Mouse (Mus musculus) CD4-positive, CD25-positive, alpha-beta regulatory T cell, adult 4 months (primary cell): ENCODE data around the gene Svop. TPM values are rescaled to one million over a fixed set of nuclear protein-coding genes. Genes with fewer than 3 reads are reported as not detected.

Experiments used
- ATAC-seq: one replicate; pipeline ENCODE4 v1.8.0; 2017
- polyA plus RNA-seq, 2 experiments: library from polyadenylated mRNA; unstranded; fragments of 100-300 nt; shearing (Covaris generic); gene quantifications; one replicate each; pipeline ENCODE4 v1.2.1; 2017

Svop gene
- not detected for polyA plus RNA-seq

GRCm38 (mm10) chr5:114091057-114091807 is at the start of gene Svop:
TSS of gene Svop (minus strand) at chr5:114091570.
- no peak for ATAC-seq

- ATAC-seq, result no peak
These were observed 47.8 kb upstream of the Svop start for GRCm38 (mm10) chr5:114139175-114139574.

- ATAC-seq, result no peak
These were observed 47.2 kb upstream of the Svop start for GRCm38 (mm10) chr5:114138277-114139164.

- ATAC-seq, result no peak
These were observed 46.3 kb upstream of the Svop start for GRCm38 (mm10) chr5:114137481-114138276.

- ATAC-seq, result peak; percentile 21
These were observed 44.1 kb upstream of the Svop start for GRCm38 (mm10) chr5:114135516-114135915.

GRCm38 (mm10) chr5:114134091-114134534 is 42.7 kb upstream of the Svop start:
- ATAC-seq, result no peak

GRCm38 (mm10) chr5:114132841-114133240 is 41.5 kb upstream of the Svop start:
- ATAC-seq, result no peak

GRCm38 (mm10) chr5:114131521-114131840 is 40.1 kb upstream of the Svop start:
- peak; percentile 46 for ATAC-seq

GRCm38 (mm10) chr5:114130698-114131520 is 39.5 kb upstream of the Svop start:
- ATAC-seq, result peak; percentile 83

- peak; percentile 6 for ATAC-seq
These were observed 38.8 kb upstream of the Svop start, which contains the start of gene Ung for GRCm38 (mm10) chr5:114130211-114130605. TSS of gene Ung (plus strand) at chr5:114130386.

GRCm38 (mm10) chr5:114129550-114130210 is 38.3 kb upstream of the Svop start:
- no peak for ATAC-seq

GRCm38 (mm10) chr5:114127374-114128349 is 36.3 kb upstream of the Svop start, which contains the start of gene Alkbh2:
TSS of gene Alkbh2 (minus strand) at chr5:114128218.
- ATAC-seq, result peak; percentile 23

GRCm38 (mm10) chr5:114126499-114127244 is 35.3 kb upstream of the Svop start:
- no peak for ATAC-seq

- ATAC-seq, result no peak
These were observed 34.6 kb upstream of the Svop start for GRCm38 (mm10) chr5:114126008-114126407.

GRCm38 (mm10) chr5:114119806-114120205 is 28.4 kb upstream of the Svop start:
- no peak for ATAC-seq

GRCm38 (mm10) chr5:114116586-114116985 is 25.2 kb upstream of the Svop start:
- no peak for ATAC-seq

GRCm38 (mm10) chr5:114115030-114115429 is 23.7 kb upstream of the Svop start:
- no peak for ATAC-seq

- ATAC-seq, result no peak
These were observed 22.0 kb upstream of the Svop start for GRCm38 (mm10) chr5:114113334-114113733.

- no peak for ATAC-seq
These were observed 15.1 kb upstream of the Svop start for GRCm38 (mm10) chr5:114106391-114106935.
